Mouse (Mus musculus) small intestine, adult 2 months (tissue): ENCODE data around the gene Lrrn2. TPM values are rescaled to one million over a fixed set of nuclear protein-coding genes. Genes with fewer than 3 reads are reported as not detected.

Source experiments
- H3K27ac ChIP-seq: fragments of 200-500 bp; 2 replicates; pipeline ENCODE4 v1.5.1; 2012; ENCODE audit warnings: low read depth, low read length, control low read depth, inconsistent platforms; ENCODE audit not compliant: insufficient read depth
- H3K27me3 ChIP-seq: fragments of 200-500 bp; 2 replicates; pipeline ENCODE4 v1.6.1; 2012; ENCODE audit warnings: mild to moderate bottlenecking, moderate library complexity, low read length, inconsistent platforms; ENCODE audit not compliant: control insufficient read depth, insufficient read depth
- H3K36me3 ChIP-seq: fragments of 200-500 bp; 2 replicates; pipeline ENCODE4 v1.6.1; 2012; ENCODE audit warnings: mild to moderate bottlenecking, low read length, control low read depth, inconsistent platforms; ENCODE audit not compliant: control insufficient read depth, insufficient read depth
- H3K4me1 ChIP-seq: fragments of 200-500 bp; 2 replicates; pipeline ENCODE4 v1.6.1; 2012; ENCODE audit warnings: low read length, inconsistent platforms, mixed read lengths; ENCODE audit not compliant: control insufficient read depth, insufficient read depth, insufficient read length
- H3K4me3 ChIP-seq: fragments of 200-500 bp; 2 replicates; pipeline ENCODE4 v1.5.1; 2012; ENCODE audit warnings: low read depth, mild to moderate bottlenecking, control low read depth, inconsistent platforms, low read length, moderate library complexity
- CTCF ChIP-seq: fragments of 200-500 bp; IDR thresholded peaks from 2 replicates; pipeline ENCODE4 v1.5.1; 2012; ENCODE audit warnings: low read depth, mild to moderate bottlenecking, control low read depth, inconsistent platforms, low read length, moderate library complexity, mixed read lengths; ENCODE audit not compliant: insufficient replicate concordance, insufficient read length; ENCODE audit errors: extremely low read depth
- POLR2A ChIP-seq: fragments of 200-500 bp; IDR thresholded peaks from 2 replicates; pipeline ENCODE4 v1.6.1; 2012; ENCODE audit warnings: low read depth, mild to moderate bottlenecking, control low read depth, inconsistent platforms, low read length, moderate library complexity
- WGBS: fragments of 180-500 bp; shearing (Covaris S2); methylation state at CpG from one replicate; pipeline ENCODE4 v1.1.7; 2018; 5-methylcytosine and 5-hydroxymethylcytosine counted together
- polyA plus RNA-seq: library from polyadenylated mRNA; depleted of rRNA; stranded (reverse); fragments of >200 nt; gene quantifications from 2 replicates; pipeline ENCODE4 v1.2.3, GENCODE M21; 2012

The Lrrn2 gene
- polyA plus RNA-seq, 1 experiment = 1.1 TPM

DNA sequence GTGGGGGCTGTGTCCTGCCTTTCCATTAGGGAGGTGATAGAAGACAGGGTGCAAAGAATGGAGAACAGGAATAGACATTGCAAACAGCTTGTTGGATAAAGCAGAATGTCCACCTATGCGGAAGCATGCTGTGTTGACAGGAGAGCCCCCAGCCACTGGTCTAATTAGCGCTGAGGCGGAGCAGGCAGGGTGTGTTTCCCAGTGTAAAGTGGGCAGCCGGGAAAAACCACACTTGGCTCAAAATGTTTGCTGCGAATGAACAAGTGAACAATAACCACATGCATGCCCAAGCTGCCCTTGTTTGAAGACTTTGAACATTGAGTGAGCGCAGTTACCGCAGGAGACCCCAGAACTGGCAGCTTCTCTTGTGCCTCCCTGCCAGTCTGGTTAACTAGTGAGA is 19.6 kb downstream of the Lrrn2 start:
- Histone ChIP-seq H3K4me3 (no peak overlapping the region), H3K27ac (no peak overlapping the region), H3K4me1 (no peaks in the 10 kb centered on the region), H3K36me3 (no peaks in the 10 kb centered on the region), H3K27me3 (no peaks in the 10 kb centered on the region)
- 71% methylated on average over 7 of the region's 7 CpGs for WGBS
- TF ChIP-seq CTCF = no peak
- TF ChIP-seq POLR2A = no peak

DNA sequence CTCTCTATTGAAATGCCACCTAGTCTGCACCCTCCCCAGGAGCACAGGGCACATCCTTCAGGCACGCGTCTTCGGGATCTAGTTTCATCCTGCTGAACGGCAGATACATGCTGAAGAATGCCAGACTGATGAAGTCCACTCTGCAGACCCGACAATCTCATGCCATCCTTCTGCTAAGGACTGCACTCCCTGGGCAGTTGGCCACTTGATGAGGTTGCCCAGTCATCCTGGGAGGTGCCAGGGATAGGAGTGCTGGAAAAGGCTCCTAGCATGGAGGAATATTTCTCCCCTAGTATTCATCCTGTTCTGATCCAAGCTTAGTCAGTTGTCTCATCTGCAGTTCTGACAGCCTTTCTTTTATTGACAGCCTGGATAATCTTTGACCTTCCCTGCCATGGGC is 20.9 kb downstream of the Lrrn2 start:
- WGBS = 80% methylated on average over 5 of the region's 5 CpGs
- Histone ChIP-seq H3K4me1 (no peaks in the 10 kb centered on the region), H3K27me3 (no peaks in the 10 kb centered on the region), H3K36me3 (no peaks in the 10 kb centered on the region), H3K4me3 (no peak overlapping the region), H3K27ac (no peak overlapping the region)
- TF ChIP-seq POLR2A = no peak
- TF ChIP-seq CTCF = no peak

DNA sequence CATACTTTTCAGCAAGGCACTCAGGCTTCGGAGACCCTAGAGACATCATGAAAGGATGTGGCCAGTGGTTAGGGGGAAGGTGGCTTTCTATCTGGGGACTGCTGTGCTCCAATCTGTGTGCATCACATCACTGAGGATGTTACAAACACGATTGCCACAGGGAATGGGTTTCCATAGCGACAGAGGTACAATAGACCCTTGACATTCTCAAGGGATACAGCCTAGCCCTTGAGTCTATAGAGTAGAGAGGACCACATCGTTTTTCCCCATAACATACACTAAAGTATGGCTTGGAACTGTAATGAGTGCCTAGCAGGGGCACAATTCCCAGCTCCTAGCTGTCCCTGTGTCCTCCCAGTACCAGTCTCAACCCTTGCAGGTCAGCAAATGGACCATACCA is 23.4 kb downstream of the Lrrn2 start:
- 62% methylated on average over 4 of the region's 4 CpGs for WGBS
- Histone ChIP-seq H3K4me3 (no peak overlapping the region), H3K27ac (no peak overlapping the region), H3K36me3 (no peaks in the 10 kb centered on the region), H3K4me1 (no peaks in the 10 kb centered on the region), H3K27me3 (no peaks in the 10 kb centered on the region)
- TF ChIP-seq POLR2A (no peak), CTCF (no peak)

DNA sequence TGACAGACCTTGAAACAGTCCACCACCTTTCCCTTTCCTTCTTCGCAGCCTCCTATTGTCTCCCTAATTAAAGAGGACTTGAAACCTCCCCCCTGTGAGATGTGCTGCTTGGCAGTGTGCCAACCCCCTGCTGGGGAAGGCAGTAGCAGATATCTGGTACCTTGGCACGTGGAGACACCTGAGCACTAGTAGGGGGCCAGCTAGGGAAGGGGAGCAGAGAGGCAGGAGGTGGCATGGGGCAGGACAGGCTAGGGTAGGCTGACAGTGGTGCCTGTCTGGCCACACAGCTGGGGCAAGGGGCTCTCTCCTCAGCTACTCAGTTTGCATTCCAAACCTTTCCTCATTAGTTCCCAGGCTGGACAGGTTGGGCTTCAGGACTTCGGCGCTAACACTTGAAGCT is 29.0 kb downstream of the Lrrn2 start:
- no peak for TF ChIP-seq CTCF
- no peak for TF ChIP-seq POLR2A
- no peak overlapping the region for H3K4me3 ChIP-seq
- H3K4me1 ChIP-seq = no peaks in the 10 kb centered on the region
- H3K27me3 ChIP-seq = no peaks in the 10 kb centered on the region
- H3K27ac ChIP-seq = no peak overlapping the region
- H3K36me3 ChIP-seq = no peaks in the 10 kb centered on the region
- WGBS = 60% methylated on average over 4 of the region's 4 CpGs

DNA sequence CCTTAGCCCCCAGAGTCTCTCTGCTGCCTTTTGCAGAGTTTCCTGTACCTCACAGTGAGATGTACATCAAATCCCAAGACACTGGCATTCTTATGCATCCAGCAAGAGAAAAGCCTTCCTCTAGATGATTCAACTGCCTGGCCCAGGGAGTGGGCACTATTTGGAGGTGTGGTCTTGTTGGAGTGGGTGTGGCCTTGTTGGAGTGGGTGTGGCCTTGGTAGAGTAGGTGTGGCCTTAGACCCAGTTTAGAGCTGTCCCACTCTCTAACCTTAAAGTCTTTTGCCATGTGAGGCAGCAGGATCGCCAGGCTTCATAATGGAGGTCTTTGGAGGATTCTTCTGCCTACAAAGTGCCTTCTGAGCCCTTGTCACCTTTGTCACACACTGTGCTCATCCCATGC is 29.9 kb downstream of the Lrrn2 start:
- no peaks in the 10 kb centered on the region for H3K4me1 ChIP-seq
- no peaks in the 10 kb centered on the region for H3K27me3 ChIP-seq
- 84% methylated on average over 1 of the region's 1 CpGs for WGBS
- H3K4me3 ChIP-seq = no peak overlapping the region
- TF ChIP-seq CTCF = no peak
- no peak for TF ChIP-seq POLR2A
- no peaks in the 10 kb centered on the region for H3K36me3 ChIP-seq
- no peak overlapping the region for H3K27ac ChIP-seq

DNA sequence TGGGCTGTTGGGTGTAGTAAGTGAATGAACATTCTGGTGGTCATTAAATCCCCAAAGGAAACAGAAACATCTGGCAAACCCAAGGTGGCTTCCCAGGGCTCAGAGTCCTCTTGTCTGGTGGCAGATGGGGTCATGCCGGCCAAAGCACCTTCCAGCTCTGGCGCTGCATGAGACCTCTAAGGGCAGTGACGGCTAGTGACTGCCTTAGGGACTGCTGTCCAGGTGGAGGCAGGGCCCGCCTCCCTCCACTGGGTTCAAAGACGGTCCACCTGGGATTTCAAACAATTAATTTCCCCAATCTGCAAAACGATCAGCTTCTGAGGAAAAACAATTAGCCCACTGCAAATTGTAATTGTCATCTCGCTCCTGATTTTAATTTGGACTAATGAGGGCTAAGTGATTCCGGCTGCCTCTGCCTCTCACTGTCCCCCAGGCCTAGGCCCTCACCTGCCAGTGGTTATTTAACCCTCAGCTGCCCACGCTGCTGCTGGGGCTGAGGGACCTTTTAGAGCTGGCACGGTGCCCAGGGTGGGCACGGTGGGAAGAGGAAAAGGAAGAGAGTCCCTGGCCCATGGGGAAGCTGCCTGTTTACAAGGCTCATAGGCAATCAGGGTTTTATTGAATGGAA is 30.5 kb downstream of the Lrrn2 start:
- Histone ChIP-seq H3K27me3 (no peaks in the 10 kb centered on the region), H3K4me3 (no peak overlapping the region), H3K27ac (no peak overlapping the region), H3K4me1 (no peaks in the 10 kb centered on the region), H3K36me3 (no peaks in the 10 kb centered on the region)
- TF ChIP-seq POLR2A = no peak
- TF ChIP-seq CTCF = no peak
- WGBS = 66% methylated on average over 11 of the region's 11 CpGs

DNA sequence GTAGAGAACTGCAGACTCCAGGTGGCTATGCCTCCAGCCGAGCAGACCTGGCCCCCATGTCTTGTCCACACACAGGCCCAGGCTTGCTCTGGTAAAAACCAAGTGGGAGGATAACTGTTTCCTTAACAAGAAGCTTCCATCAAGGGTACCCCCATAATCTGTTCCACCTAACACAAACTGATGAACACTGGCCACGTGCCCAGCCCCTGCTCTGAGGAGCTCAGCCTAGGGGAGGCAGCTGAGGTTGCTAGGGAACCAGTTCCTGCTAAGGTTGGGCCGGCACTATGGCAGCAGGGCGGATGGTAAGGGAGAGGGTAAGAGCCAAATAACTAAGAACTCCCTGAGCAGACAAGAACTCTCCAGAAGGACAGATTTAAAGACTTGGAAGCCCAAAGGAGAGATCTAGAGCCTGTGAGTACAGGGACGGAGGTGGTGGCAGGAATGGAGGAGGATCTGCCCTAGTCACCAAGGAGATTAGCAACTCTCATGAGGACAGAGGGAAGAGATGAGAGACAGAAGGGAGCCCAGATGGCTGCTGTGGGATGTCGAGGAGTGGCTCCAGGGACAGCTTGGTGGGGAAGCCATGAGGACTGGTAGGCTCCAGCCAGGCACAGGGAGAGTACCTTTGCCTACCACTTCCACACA is 35.9 kb downstream of the Lrrn2 start:
- H3K27ac ChIP-seq = no peak overlapping the region
- H3K4me3 ChIP-seq = no peak overlapping the region
- no peaks in the 10 kb centered on the region for H3K4me1 ChIP-seq
- no peaks in the 10 kb centered on the region for H3K36me3 ChIP-seq
- H3K27me3 ChIP-seq = no peaks in the 10 kb centered on the region; the same call in 1 of the 2 replicates
- 39% methylated on average over 6 of the region's 6 CpGs for WGBS
- no peak for TF ChIP-seq CTCF
